In the genomic region with DNA sequence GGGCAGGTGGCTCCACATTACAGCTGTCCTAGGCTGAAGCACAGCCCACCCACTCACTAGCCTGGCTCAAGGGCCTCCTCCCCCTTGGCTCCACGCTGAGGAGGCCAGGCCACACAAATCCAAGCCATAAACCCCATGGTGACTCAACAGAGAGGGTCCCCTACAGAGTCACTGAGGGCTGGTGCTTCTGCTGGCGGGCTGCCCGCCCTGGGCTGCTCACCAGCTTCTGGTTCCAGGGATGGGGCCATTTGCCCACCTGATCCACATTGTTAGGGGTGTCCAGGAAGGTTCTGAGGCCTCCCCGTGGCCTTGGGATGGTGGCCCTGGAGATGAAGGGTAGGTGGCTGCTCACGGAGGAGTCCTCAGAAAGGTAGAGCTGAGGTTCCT, we compare ENCODE assay signal across 8 mouse cellular contexts. TPM values are rescaled to one million over a fixed set of nuclear protein-coding genes. Genes with fewer than 3 reads are reported as not detected.
DNase-seq lines count a peak whose midpoint lies in the region; ATAC-seq and TF ChIP-seq lines count a peak whose summit lies in the region.

No protein-coding gene starts in this region.

- peak overlapping the region; percentile 34 for H3K9ac ChIP-seq in forebrain, embryonic 12.5 days
- no peak overlapping the region for H3K9ac ChIP-seq in limb, embryonic 15.5 days
- H3K9ac ChIP-seq in stomach, postnatal 0 days (ENCODE audit: low read length) = no peak overlapping the region

- H3K79me3 ChIP-seq in C2C12 (ENCODE audit: low read depth) = no peaks in the 10 kb centered on the region

- H3K4me3 ChIP-seq in gastrocnemius, adult 2 months = no peak overlapping the region
- H3K4me3 ChIP-seq in C2C12 (ENCODE audit: insufficient read depth, poor library complexity, severe bottlenecking) = no peak overlapping the region
- H3K4me3 ChIP-seq in forebrain, embryonic 12.5 days (replicated peaks) = peak overlapping the region; percentile 21; the same call in 1 of the 2 replicates
- peak overlapping the region; percentile 19; the same call in 1 of the 2 replicates for H3K4me3 ChIP-seq in limb, embryonic 15.5 days
- H3K4me3 ChIP-seq in stomach, postnatal 0 days (ENCODE audit: low read depth, low read length) = no peak overlapping the region

- H3K4me1 ChIP-seq in forebrain, embryonic 12.5 days = peaks cover 45% of the 10 kb centered on the region
- H3K4me1 ChIP-seq in limb, embryonic 15.5 days = peaks cover 39% of the 10 kb centered on the region
- H3K4me1 ChIP-seq in stomach, postnatal 0 days (replicated peaks; ENCODE audit: control insufficient read depth, insufficient read depth) = peaks cover 5% of the 10 kb centered on the region; the same call in 1 of the 2 replicates

- intact Hi-C loops in gastrocnemius, adult 2 months (cut with DNase I) = loop anchor here (2.0 kb wide), 2 partner anchors 139 to 323 kb away; no protein-coding TSS in a partner anchor

- peaks cover 2% of the 10 kb centered on the region for H3K27me3 ChIP-seq in C2C12 (ENCODE audit: control insufficient read depth, insufficient read depth, insufficient read length)
- peaks cover 20% of the 10 kb centered on the region for H3K27me3 ChIP-seq in forebrain, embryonic 12.5 days
- H3K27me3 ChIP-seq in limb, embryonic 15.5 days = peaks cover 5% of the 10 kb centered on the region; the same call in 1 of the 2 replicates
- H3K27me3 ChIP-seq in stomach, postnatal 0 days (ENCODE audit: control insufficient read depth, insufficient read depth, low read length) = no peaks in the 10 kb centered on the region; the same call in 1 of the 2 replicates

- no peaks in the 10 kb centered on the region for H3K36me3 ChIP-seq in C2C12 (ENCODE audit: control insufficient read depth, insufficient read depth)
- H3K36me3 ChIP-seq in forebrain, embryonic 12.5 days (replicated peaks) = no peaks in the 10 kb centered on the region
- no peaks in the 10 kb centered on the region for H3K36me3 ChIP-seq in limb, embryonic 15.5 days
- no peaks in the 10 kb centered on the region for H3K36me3 ChIP-seq in stomach, postnatal 0 days (ENCODE audit: control insufficient read depth, insufficient read depth, low read length)

- ATAC-seq in forebrain, embryonic 12.5 days (ENCODE audit: low FRiP score) = no peak
- ATAC-seq in limb, embryonic 15.5 days (ENCODE audit: insufficient number of reproducible peaks, low FRiP score, low TSS enrichment, low read depth) = no peak
- no peak for ATAC-seq in stomach, postnatal 0 days (ENCODE audit: low FRiP score, low TSS enrichment)

- H3ac ChIP-seq in C2C12 (ENCODE audit: control insufficient read depth, insufficient read length, low read depth) = peak overlapping the region; percentile 9

- H3K79me2 ChIP-seq in C2C12 (ENCODE audit: control insufficient read depth, insufficient read depth) = no peaks in the 10 kb centered on the region

- peak overlapping the region; percentile 91 for H3K27ac ChIP-seq in gastrocnemius, adult 2 months
- peak overlapping the region; percentile 82 for H3K27ac ChIP-seq in forebrain, embryonic 12.5 days
- H3K27ac ChIP-seq in limb, embryonic 15.5 days = peak overlapping the region; percentile 72
- 0 out of 2 replicates have a peak overlapping the region, but pooled peaks have one; percentile 13 for H3K27ac ChIP-seq in stomach, postnatal 0 days (replicated peaks)

- TF ChIP-seq CTCF in gastrocnemius, adult 2 months (IDR thresholded peaks at IDR 0.05) = no peak
- TF ChIP-seq CTCF in C2C12 (IDR thresholded peaks at IDR 0.05; ENCODE audit: control insufficient read depth, insufficient read depth, insufficient read length) = no peak
- no peak for TF ChIP-seq CTCF in stomach, postnatal 0 days (IDR thresholded peaks at IDR 0.05; ENCODE audit: low read depth)

- peak overlapping the region; percentile 47 for H3K4me2 ChIP-seq in forebrain, embryonic 12.5 days
- H3K4me2 ChIP-seq in limb, embryonic 15.5 days = peak overlapping the region; percentile 47
- peak overlapping the region; percentile 21; the same call in 1 of the 2 replicates for H3K4me2 ChIP-seq in stomach, postnatal 0 days (replicated peaks; ENCODE audit: low read depth)

- no peaks in the 10 kb centered on the region for H3K9me3 ChIP-seq in forebrain, embryonic 12.5 days
- no peaks in the 10 kb centered on the region for H3K9me3 ChIP-seq in limb, embryonic 15.5 days
- H3K9me3 ChIP-seq in stomach, postnatal 0 days (ENCODE audit: control insufficient read depth, low read length) = no peaks in the 10 kb centered on the region

- WGBS in forebrain, embryonic 12.5 days = 60% methylated on average over 4 of the region's 5 CpGs
- WGBS in limb, embryonic 15.5 days = 52% methylated on average over 5 of the region's 5 CpGs
- WGBS in stomach, postnatal 0 days = 71% methylated on average over 5 of the region's 5 CpGs

- DNase-seq in gastrocnemius, adult 2 months = peak; percentile 40
- DNase-seq in gastrocnemius, postnatal 4 days (ENCODE audit: low spot score in 2 of 2) = no peak
- no peak for DNase-seq in stomach, postnatal 0 days (ENCODE audit: low spot score)
- DNase-seq in kidney, adult 9 months = no peak
- no peak for DNase-seq in kidney, postnatal 10 days

- no peak for TF ChIP-seq EP300 in stomach, postnatal 0 days (optimal IDR thresholded peaks at IDR 0.05)

TF ChIP-seq in C2C12, 6 proteins besides CTCF, POLR2A, EP300 and RAD21:
- TF ChIP-seq USF1 (IDR thresholded peaks at IDR 0.05; ENCODE audit: low read depth) (no peak), MYOG (IDR thresholded peaks at IDR 0.05; ENCODE audit: control insufficient read depth, extremely low read depth, insufficient read length) (no peak), CEBPB (IDR thresholded peaks at IDR 0.05; ENCODE audit: low read depth) (no peak), MYOD1 (IDR thresholded peaks at IDR 0.05; ENCODE audit: control insufficient read depth, insufficient read length, low read depth) (no peak), MAX (IDR thresholded peaks at IDR 0.05) (no peak), FOSL1 (IDR thresholded peaks at IDR 0.05; ENCODE audit: insufficient read depth, low read length, poor library complexity, severe bottlenecking) (no peak)

RNA-seq across cellular contexts. Expression of a gene that starts 7.6 kb away (rescaled TPM):
- total RNA-seq in gastrocnemius, adult 2 months (2021) = 10 to 100 TPM in 1 of 2 experiments, under 1 TPM in 1; 0.33 to 22.0 TPM
- total RNA-seq in gastrocnemius, postnatal 4 days (2021) = under 1 TPM; 0.69 to 0.88 TPM
- polyA plus RNA-seq in C2C12 (2012; fragmentation: generic; extraction: Trizol) = 0.18 TPM
- polyA plus RNA-seq in forebrain, embryonic 12.5 days (2016; fragmentation: Nextera tagmentation; extraction: Ambion mirVana) = 4.2 and 4.5 TPM in 2 replicates
- 2.4 and 3.1 TPM in 2 replicates for polyA plus RNA-seq in limb, embryonic 15.5 days (2015; fragmentation: Nextera tagmentation; extraction: Ambion mirVana)
- polyA plus RNA-seq in stomach, postnatal 0 days (2015; fragmentation: Nextera tagmentation; extraction: Ambion mirVana) = 2.0 and 2.5 TPM in 2 replicates

RNA-seq across cellular contexts. Expression of a gene that starts 11.7 kb away (rescaled TPM):
- 10 to 100 TPM; 14.3 to 15.6 TPM for total RNA-seq in gastrocnemius, adult 2 months (2021)
- total RNA-seq in gastrocnemius, postnatal 4 days (2021) = 10 to 100 TPM; 29.2 to 32.8 TPM
- polyA plus RNA-seq in C2C12 (2012; fragmentation: generic; extraction: Trizol) = 64.7 TPM
- 101 and 104 TPM in 2 replicates for polyA plus RNA-seq in forebrain, embryonic 12.5 days (2016; fragmentation: Nextera tagmentation; extraction: Ambion mirVana)
- 86.3 and 89.5 TPM in 2 replicates for polyA plus RNA-seq in limb, embryonic 15.5 days (2015; fragmentation: Nextera tagmentation; extraction: Ambion mirVana)
- polyA plus RNA-seq in stomach, postnatal 0 days (2015; fragmentation: Nextera tagmentation; extraction: Ambion mirVana) = 52.4 and 53.3 TPM in 2 replicates

RNA-seq across cellular contexts. Expression of a gene that starts 34.3 kb away (rescaled TPM):
- total RNA-seq in gastrocnemius, adult 2 months (2021) = 1 to 10 TPM; 7.0 TPM
- 10 to 100 TPM; 13.4 to 18.9 TPM for total RNA-seq in gastrocnemius, postnatal 4 days (2021)
- 69.2 TPM for polyA plus RNA-seq in C2C12 (2012; fragmentation: generic; extraction: Trizol)
- 36.4 and 39.4 TPM in 2 replicates for polyA plus RNA-seq in forebrain, embryonic 12.5 days (2016; fragmentation: Nextera tagmentation; extraction: Ambion mirVana)
- 32.8 and 34.4 TPM in 2 replicates for polyA plus RNA-seq in limb, embryonic 15.5 days (2015; fragmentation: Nextera tagmentation; extraction: Ambion mirVana)
- polyA plus RNA-seq in stomach, postnatal 0 days (2015; fragmentation: Nextera tagmentation; extraction: Ambion mirVana) = 17.2 and 19.6 TPM in 2 replicates

RNA-seq across cellular contexts. Expression of a gene that starts 38.9 kb away (rescaled TPM):
- total RNA-seq in gastrocnemius, adult 2 months (2021) = 1 to 10 TPM; 1.2 to 4.2 TPM
- 10 to 100 TPM; 12.3 to 13.3 TPM for total RNA-seq in gastrocnemius, postnatal 4 days (2021)
- polyA plus RNA-seq in C2C12 (2012; fragmentation: generic; extraction: Trizol) = 191 TPM
- 16.0 and 19.8 TPM in 2 replicates for polyA plus RNA-seq in forebrain, embryonic 12.5 days (2016; fragmentation: Nextera tagmentation; extraction: Ambion mirVana)
- polyA plus RNA-seq in limb, embryonic 15.5 days (2015; fragmentation: Nextera tagmentation; extraction: Ambion mirVana) = 47.6 and 65.0 TPM in 2 replicates
- 1.8 and 2.0 TPM in 2 replicates for polyA plus RNA-seq in stomach, postnatal 0 days (2015; fragmentation: Nextera tagmentation; extraction: Ambion mirVana)

Comparison
In these comparisons a context has a peak if more than half of its experiments do, and no peak if none do; other contexts are left out.
1. H3K27ac ChIP-seq: peak in every context shown above with its lines; median percentile 91 in gastrocnemius, adult 2 months; 82 in forebrain, embryonic 12.5 days; 72 in limb, embryonic 15.5 days; 13 in stomach, postnatal 0 days.
2. H3K4me3 ChIP-seq: peak in forebrain, embryonic 12.5 days (single experiment) and limb, embryonic 15.5 days (single experiment); none in gastrocnemius, adult 2 months (single experiment), C2C12 (single experiment) and stomach, postnatal 0 days (single experiment).
3. Peak in every context shown above with its lines, with median percentiles within 50 percentile points of each other: H3K4me2 ChIP-seq.